Mouse (Mus musculus) heart, postnatal 0 days (tissue): ENCODE measurements around the gene Mab21l2. TPM values are rescaled to one million over a fixed set of nuclear protein-coding genes. Genes with fewer than 3 reads are reported as not detected.

Experiments
- ATAC-seq: fragments of 200-750 bp; cut with Nextera tagmentation; 2 replicates; pipeline ENCODE4 v1.8.0; 2017; ENCODE audit warnings: low read depth, moderate number of reproducible peaks, moderate library complexity; ENCODE audit not compliant: insufficient read depth
- DNase-seq: peaks from one replicate; pipeline ENCODE4 v3.0.0-alpha.2; 2016; ENCODE audit warnings: low spot score
- H3K27ac ChIP-seq: fragments of 300-500 bp; sonication (generic); 2 replicates; pipeline ENCODE4 v1.5.1; 2014; ENCODE audit warnings: low read depth, mild to moderate bottlenecking
- H3K27me3 ChIP-seq: fragments of 300-500 bp; sonication (generic); 2 replicates; pipeline ENCODE4 v1.6.1; 2014; ENCODE audit warnings: low read length, mixed read lengths; ENCODE audit not compliant: control insufficient read depth, insufficient read depth
- H3K36me3 ChIP-seq: fragments of 300-500 bp; sonication (generic); replicated peaks from 2 replicates; pipeline ENCODE4 v1.6.1; 2014; ENCODE audit warnings: low read length, mixed read lengths; ENCODE audit not compliant: control insufficient read depth, insufficient read depth
- H3K4me1 ChIP-seq: fragments of 300-500 bp; sonication (generic); 2 replicates; pipeline ENCODE4 v1.6.1; 2014; ENCODE audit warnings: antibody characterized with exemption; ENCODE audit not compliant: control insufficient read depth, insufficient read depth
- H3K4me2 ChIP-seq: fragments of 300-500 bp; sonication (generic); 2 replicates; pipeline ENCODE4 v1.6.1; 2014; ENCODE audit warnings: low read depth, mild to moderate bottlenecking, low read length, moderate library complexity
- H3K4me3 ChIP-seq: fragments of 300-500 bp; sonication (generic); 2 replicates; pipeline ENCODE4 v1.5.1; 2014; ENCODE audit warnings: low read depth, low read length
- H3K9ac ChIP-seq: fragments of 300-500 bp; sonication (generic); replicated peaks from 2 replicates; pipeline ENCODE4 v1.6.1; 2014; ENCODE audit warnings: low read depth, low read length, mixed read lengths
- H3K9me3 ChIP-seq: fragments of 300-500 bp; sonication (generic); replicated peaks from 2 replicates; pipeline ENCODE4 v1.6.1; 2016; ENCODE audit warnings: low read length; ENCODE audit not compliant: control insufficient read depth
- CTCF ChIP-seq: IDR thresholded peaks from 2 replicates; pipeline ENCODE4 v1.5.1; 2016; ENCODE audit warnings: antibody characterized with exemption, control low read depth, low read depth
- EP300 ChIP-seq: IDR thresholded peaks from 2 replicates; pipeline ENCODE4 v1.6.1; 2016; ENCODE audit warnings: antibody characterized with exemption, low read depth
- WGBS: fragments of 180-500 bp; shearing (Covaris S2); extraction: QIAGEN DNeasy Blood & Tissue Kit; methylation state at CpG from one replicate; pipeline ENCODE4 v1.1.7; 2014; 5-methylcytosine and 5-hydroxymethylcytosine counted together
- polyA plus RNA-seq: library from polyadenylated mRNA; unstranded; fragments of >200 nt; fragmentation: Nextera tagmentation; extraction: Ambion mirVana; gene quantifications from 2 replicates; pipeline ENCODE4 v1.2.1, GENCODE M21; 2015
- total RNA-seq: library from RNA; depleted of rRNA; stranded (reverse); fragments of >200 nt; gene quantifications from 2 replicates; pipeline ENCODE4 v1.2.3, GENCODE M21; 2014; ENCODE audit warnings: low replicate concordance

Gene Mab21l2
- total and polyA plus RNA-seq, 2 experiments from 2014 or later: 0.27 to 0.53 TPM

DNA sequence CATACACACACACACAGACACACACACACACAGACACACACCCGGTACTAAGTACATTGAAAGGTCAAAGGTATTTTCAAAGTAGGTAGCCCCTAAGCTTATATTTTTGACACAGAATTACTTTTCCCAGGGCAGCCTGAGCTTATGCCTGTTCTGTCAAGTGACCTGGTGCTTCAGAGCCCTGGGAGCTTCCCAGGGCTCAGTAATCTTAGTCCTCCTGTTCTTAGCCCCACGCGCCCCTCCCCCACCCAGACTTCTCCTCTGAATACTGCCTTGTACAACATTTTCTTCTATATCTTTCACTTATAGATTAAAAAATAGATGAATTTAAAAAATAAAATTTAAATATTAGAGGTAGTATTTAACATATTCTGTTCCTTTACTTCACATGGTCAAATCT, 3.6 kb downstream of the Mab21l2 start:
- no peak for DNase-seq
- Histone ChIP-seq H3K9me3 (no peaks in the 10 kb centered on the region), H3K4me1 (peaks cover 19% of the 10 kb centered on the region; the same call in 1 of the 2 replicates), H3K27ac (no peak overlapping the region), H3K27me3 (peaks cover 41% of the 10 kb centered on the region), H3K4me3 (no peak overlapping the region), H3K4me2 (no peak overlapping the region), H3K36me3 (no peaks in the 10 kb centered on the region), H3K9ac (no peak overlapping the region)
- TF ChIP-seq CTCF: no peak
- TF ChIP-seq EP300: no peak
- WGBS: 77% methylated on average over 3 of the region's 3 CpGs
- no peak for ATAC-seq

DNA sequence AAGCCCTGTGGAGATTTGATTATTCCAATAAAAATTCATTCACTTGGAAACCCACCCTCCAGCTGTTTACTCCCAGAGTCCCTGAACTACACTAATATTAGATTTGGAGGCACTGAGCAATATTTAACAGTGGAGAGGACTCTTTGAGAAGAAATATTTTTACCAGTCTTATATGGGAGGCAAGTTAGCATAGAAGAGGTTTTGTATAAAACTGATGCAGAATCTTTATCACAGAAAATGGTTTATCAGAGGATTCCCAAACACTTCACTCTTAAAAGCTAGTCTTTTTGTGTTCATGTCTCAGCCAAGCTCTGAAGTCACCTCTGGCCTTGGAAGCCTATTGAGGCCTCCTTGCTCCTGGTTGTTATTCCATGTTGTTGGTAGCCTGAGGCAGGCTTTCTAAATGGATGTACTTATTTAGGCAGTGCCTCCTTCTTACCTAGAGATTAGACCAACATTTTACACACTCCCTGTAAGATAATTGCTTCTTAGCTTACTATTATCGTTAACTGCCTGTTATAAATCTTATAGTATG, 6.5 kb downstream of the Mab21l2 start:
- Histone ChIP-seq H3K27ac (no peak overlapping the region), H3K27me3 (peaks cover 17% of the 10 kb centered on the region), H3K9me3 (no peaks in the 10 kb centered on the region), H3K4me3 (no peak overlapping the region), H3K36me3 (no peaks in the 10 kb centered on the region), H3K9ac (no peak overlapping the region), H3K4me2 (no peak overlapping the region), H3K4me1 (0 out of 2 replicates have a peak, but pooled peaks cover 11% of the 10 kb centered on the region)
- TF ChIP-seq CTCF: no peak
- TF ChIP-seq EP300: no peak
- WGBS: 90% methylated on average over 1 of the region's 1 CpGs
- ATAC-seq (no peak), DNase-seq (no peak)

DNA sequence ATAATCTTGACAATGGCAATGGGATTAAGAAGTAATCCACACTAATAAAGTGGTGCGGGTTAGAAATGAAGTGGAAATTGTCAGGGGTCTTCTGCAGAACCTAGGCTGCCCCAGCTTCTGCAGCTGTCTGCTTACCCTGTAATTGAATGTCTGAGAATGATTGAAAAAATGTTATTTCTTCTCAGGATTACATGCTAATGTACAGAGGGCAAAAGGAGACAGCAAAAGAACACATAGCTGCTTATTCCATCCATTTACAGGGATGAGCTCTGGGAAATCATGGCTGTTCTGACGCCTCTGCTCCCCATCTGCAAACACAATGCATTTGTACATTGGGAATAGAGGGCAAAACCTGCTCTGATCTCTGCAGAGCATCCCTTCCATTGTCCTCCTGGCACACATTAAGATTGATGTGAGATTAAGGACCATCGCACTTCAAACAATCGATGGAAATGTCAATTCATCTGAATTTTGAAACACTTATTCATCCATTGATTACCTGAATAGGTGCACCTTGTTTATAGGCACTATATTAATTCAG, 7.3 kb downstream of the Mab21l2 start:
- DNase-seq (no peak), ATAC-seq (no peak)
- no peak overlapping the region for H3K9ac ChIP-seq
- no peak overlapping the region for H3K4me2 ChIP-seq
- peaks cover 9% of the 10 kb centered on the region for H3K27me3 ChIP-seq
- no peaks in the 10 kb centered on the region for H3K36me3 ChIP-seq
- H3K4me3 ChIP-seq: no peak overlapping the region
- 86% methylated on average over 4 of the region's 4 CpGs for WGBS
- H3K4me1 ChIP-seq: 0 out of 2 replicates have a peak, but pooled peaks cover 4% of the 10 kb centered on the region
- H3K9me3 ChIP-seq: no peaks in the 10 kb centered on the region
- H3K27ac ChIP-seq: no peak overlapping the region
- TF ChIP-seq EP300: no peak
- no peak for TF ChIP-seq CTCF

DNA sequence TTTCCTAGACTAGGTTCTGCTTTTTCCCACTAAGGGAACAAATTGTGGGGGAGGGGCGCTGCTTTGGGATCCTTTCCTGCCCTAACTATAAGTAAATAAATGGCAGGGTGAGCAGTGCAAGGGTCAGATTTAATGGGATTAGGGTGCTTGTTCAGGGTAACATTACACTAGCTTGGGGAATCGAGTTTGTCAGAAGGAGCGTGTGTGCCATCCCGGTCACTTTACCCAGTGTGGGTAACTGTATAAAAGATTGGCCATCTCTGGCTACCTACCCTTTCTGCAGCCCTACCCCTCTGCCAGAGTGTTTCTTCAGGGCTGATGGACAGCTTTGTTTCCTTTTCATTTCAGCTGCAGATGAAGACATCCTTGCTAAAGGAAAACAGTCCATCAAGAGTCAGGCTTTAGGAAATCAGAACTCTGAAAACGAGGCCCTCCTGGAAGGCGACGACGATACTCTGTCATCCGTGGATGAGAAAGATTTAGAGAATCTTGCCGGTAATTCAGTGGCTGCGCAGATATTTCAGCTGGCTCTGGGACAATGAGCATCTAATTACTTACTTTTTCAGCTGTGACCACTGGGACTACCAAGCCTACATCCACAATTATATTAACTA, 8.8 kb downstream of the Mab21l2 start:
- Histone ChIP-seq H3K27me3 (peaks cover 2% of the 10 kb centered on the region; the same call in 1 of the 2 replicates), H3K9ac (no peak overlapping the region), H3K4me2 (no peak overlapping the region), H3K9me3 (no peaks in the 10 kb centered on the region), H3K4me1 (no peaks in the 10 kb centered on the region), H3K4me3 (no peak overlapping the region), H3K27ac (no peak overlapping the region), H3K36me3 (no peaks in the 10 kb centered on the region)
- TF ChIP-seq EP300: no peak
- TF ChIP-seq CTCF: no peak
- DNase-seq (no peak), ATAC-seq (no peak)
- 66% methylated on average over 11 of the region's 11 CpGs for WGBS

DNA sequence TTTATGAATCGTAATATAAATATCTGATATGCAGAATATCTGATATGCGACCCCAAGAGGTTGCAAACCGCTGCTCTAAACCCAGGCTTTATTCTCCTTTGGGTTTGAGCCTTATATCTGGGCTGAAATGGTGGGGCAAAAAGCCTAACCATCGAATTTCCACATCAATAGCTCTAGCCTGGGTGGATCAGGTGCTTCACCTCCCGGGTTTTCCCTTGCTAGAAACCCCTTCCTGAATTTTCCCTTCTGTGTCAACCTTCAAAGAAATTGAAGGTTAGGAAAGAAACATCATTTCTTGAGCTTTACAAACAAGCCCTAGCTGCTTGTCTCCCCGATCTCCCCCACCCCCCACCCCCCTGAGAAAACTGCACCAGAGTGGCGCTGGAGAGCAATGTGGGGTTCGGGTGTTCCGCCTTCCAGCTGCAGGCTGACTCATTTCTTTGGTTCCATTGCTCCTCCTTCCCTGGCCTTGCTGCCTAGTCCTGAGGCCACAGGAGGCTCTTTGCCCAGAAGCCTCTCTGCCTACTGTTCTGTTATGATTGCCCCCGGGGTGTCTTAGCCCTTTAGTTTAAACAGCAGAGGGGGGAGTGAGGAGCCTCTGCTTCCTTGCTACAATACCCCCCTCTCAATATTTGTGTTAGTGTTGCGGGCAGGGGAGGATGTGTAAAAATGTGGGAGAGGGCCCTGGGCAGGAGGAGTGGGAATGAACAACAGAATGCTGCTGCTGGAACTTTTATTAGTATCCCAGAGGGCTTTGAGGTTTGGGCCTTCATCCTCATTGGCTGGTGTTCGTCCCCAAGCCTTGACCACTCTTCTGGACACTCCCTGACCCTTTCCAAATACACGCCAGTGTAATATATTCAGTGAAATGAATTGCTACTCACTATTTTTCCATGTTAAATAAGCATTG, 9.5 kb downstream of the Mab21l2 start:
- Histone ChIP-seq H3K4me2 (no peak overlapping the region), H3K9me3 (no peaks in the 10 kb centered on the region), H3K4me1 (no peaks in the 10 kb centered on the region), H3K27ac (no peak overlapping the region), H3K27me3 (no peaks in the 10 kb centered on the region), H3K9ac (no peak overlapping the region), H3K4me3 (no peak overlapping the region), H3K36me3 (no peaks in the 10 kb centered on the region)
- TF ChIP-seq EP300 (no peak), CTCF (no peak)
- DNase-seq: no peak
- WGBS: 44% methylated on average over 13 of the region's 13 CpGs
- ATAC-seq: no peak
